Mouse (Mus musculus): ENCODE data around the gene Hist1h4f. TPM values are rescaled to one million over a fixed set of nuclear protein-coding genes. Genes with fewer than 3 reads are reported as not detected.
"Not testable (repeated sequence)": the region's sequence is repeated elsewhere in the genome, so short reads cannot be mapped to it uniquely, and the experiment has no call there.

Hist1h4f gene
- polyA plus RNA-seq, 1 experiment from 2014 or later = 0.88 TPM

- 0% methylated on average over 15 of the region's 42 CpGs for whole genome bisulfite sequencing
Observed at GRCm38 (mm10) chr13:23573898-23574524, 22.6 kb upstream of the Hist1h4f start, which contains the start of the genes Hist1h2bf and Hist1h2ad. Gene Hist1h2bf (minus strand): TSS chr13:23574196. Gene Hist1h2ad (plus strand): TSS chr13:23574381.

DNA sequence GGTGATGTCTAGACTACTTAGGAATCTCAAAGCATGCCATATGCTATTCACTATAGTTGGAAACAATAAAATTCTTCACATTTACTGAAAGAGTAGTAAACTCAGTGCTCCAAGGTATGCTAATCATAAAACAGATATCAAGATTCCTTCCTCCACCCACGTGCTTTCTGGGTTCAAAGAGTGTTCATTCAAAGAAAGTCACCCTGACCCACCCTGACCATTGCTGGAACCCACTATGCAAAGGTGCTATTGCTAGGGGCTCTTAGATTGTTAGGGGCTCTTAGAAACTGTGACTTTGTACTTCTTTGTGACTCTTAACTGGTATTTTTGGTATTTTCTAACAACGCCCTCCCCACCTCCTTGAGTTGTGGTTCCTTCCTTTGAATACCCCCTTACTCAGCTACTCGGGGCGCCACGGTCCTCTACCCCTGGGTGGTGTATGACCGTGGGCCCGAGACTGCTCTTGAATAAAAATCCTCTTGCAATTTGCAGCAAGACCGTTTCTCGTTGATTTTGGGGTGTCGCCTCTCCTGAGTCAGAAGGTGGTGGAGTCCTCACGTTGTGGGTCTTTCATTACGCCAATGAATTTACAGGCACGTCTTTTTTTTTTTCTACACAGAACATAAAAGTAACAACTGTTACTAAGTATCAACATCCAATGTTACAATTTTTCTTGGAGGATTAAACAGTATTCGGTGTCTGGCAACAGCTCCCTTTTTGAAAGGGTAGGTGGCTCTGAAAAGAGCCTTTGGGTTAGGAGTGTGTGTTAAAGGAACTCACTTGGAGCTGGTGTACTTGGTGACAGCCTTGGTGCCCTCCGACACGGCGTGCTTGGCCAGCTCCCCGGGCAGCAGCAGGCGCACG lies 21.8 kb upstream of the Hist1h4f start:
- ATAC-seq (ENCODE audit: low read depth); H3K9me3 ChIP-seq (ENCODE audit: control insufficient read depth, low read length); H3K36me3 ChIP-seq (ENCODE audit: control insufficient read depth, insufficient read depth, low read length); H3K27me3 ChIP-seq (replicated peaks; ENCODE audit: control insufficient read depth, insufficient read depth, low read length); DNase-seq (ENCODE audit: low spot score): not testable (repeated sequence)
- H3K27ac ChIP-seq (replicated peaks; ENCODE audit: low read depth, low read length) = peak overlapping the region; percentile 95
- WGBS = 9% methylated on average over 16 of the region's 20 CpGs
- peak overlapping the region; percentile 75 for H3K4me2 ChIP-seq (ENCODE audit: low read depth, low read length)
- peak overlapping the region; percentile 76 for H3K9ac ChIP-seq (ENCODE audit: low read depth, low read length)
- H3K4me1 ChIP-seq (ENCODE audit: control insufficient read depth, insufficient read depth, low read length) = peaks cover 16% of the 10 kb centered on the region
- peak overlapping the region; percentile 52 for H3K4me3 ChIP-seq (ENCODE audit: low read depth, low read length)

More at GRCm38 (mm10) chr13:23573898-23574524, 22.6 kb upstream of the Hist1h4f start, which contains the start of the genes Hist1h2bf and Hist1h2ad:
- Histone ChIP-seq H3K4me1 (ENCODE audit: control insufficient read depth, insufficient read depth, low read length) (peaks cover 16% of the 10 kb centered on the region), H3K4me3 (ENCODE audit: low read depth, low read length) (peak within 1 kb of the TSS; percentile 52), H3K9ac (ENCODE audit: low read depth, low read length) (peak within 1 kb of the TSS; percentile 76), H3K4me2 (ENCODE audit: low read depth, low read length) (peak within 1 kb of the TSS; percentile 75), H3K27ac (replicated peaks; ENCODE audit: low read depth, low read length) (peak within 1 kb of the TSS; percentile 95)
- not testable (repeated sequence) for H3K36me3 ChIP-seq (ENCODE audit: control insufficient read depth, insufficient read depth, low read length); H3K9me3 ChIP-seq (ENCODE audit: control insufficient read depth, low read length); H3K27me3 ChIP-seq (replicated peaks; ENCODE audit: control insufficient read depth, insufficient read depth, low read length)
- ATAC-seq (ENCODE audit: low read depth) (peak; percentile 90), DNase-seq (ENCODE audit: low spot score) (peak; percentile 100)

DNA sequence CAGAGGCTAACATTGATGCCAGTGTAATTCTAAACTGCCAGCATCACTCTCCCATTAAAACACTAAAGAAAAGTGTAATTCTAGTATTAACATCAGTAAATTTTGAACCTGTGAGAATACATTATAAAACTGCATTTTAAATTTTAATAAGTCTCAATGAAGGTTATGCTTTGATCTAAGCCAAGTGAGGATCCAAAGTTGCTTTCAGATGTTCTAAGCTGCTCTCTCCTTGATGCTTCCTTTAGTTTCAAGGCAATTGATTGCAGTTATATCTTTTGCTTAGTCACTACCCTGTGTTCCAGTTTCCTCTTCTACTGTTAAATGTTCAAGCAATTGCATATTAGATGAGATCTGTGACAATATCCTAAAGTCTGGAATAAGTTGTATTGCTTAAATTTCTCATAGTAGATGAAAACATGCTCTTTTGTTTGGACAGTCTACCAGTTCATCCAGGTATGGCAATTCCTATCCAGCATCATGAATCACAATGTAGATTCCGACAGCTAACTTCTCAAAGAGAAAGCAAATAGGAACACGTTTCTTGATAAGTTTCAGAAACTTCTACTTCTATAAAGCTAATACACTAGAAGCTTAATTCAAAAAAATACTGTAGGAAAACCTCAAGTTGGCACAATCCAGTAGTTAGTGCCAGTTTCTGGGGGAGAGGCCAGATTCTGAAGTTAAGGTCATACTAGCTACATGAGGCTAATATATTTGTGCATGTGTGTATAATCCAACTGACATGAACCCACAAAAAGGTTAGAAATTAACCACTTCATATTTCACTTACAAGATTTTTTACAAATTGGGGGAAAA lies 21.0 kb upstream of the Hist1h4f start:
- Histone ChIP-seq H3K36me3 (ENCODE audit: control insufficient read depth, insufficient read depth, low read length) (no peaks in the 10 kb centered on the region), H3K4me3 (ENCODE audit: low read depth, low read length) (peak overlapping the region; percentile 52), H3K9ac (ENCODE audit: low read depth, low read length) (peak overlapping the region; percentile 76), H3K4me1 (ENCODE audit: control insufficient read depth, insufficient read depth, low read length) (peaks cover 16% of the 10 kb centered on the region), H3K4me2 (ENCODE audit: low read depth, low read length) (peak overlapping the region; percentile 75), H3K27ac (replicated peaks; ENCODE audit: low read depth, low read length) (peak overlapping the region; percentile 95), H3K27me3 (replicated peaks; ENCODE audit: control insufficient read depth, insufficient read depth, low read length) (no peaks in the 10 kb centered on the region), H3K9me3 (ENCODE audit: control insufficient read depth, low read length) (no peaks in the 10 kb centered on the region)
- WGBS = 33% methylated on average over 2 of the region's 2 CpGs
- DNase-seq (ENCODE audit: low spot score) = no peak
- ATAC-seq (ENCODE audit: low read depth) = no peak

DNA sequence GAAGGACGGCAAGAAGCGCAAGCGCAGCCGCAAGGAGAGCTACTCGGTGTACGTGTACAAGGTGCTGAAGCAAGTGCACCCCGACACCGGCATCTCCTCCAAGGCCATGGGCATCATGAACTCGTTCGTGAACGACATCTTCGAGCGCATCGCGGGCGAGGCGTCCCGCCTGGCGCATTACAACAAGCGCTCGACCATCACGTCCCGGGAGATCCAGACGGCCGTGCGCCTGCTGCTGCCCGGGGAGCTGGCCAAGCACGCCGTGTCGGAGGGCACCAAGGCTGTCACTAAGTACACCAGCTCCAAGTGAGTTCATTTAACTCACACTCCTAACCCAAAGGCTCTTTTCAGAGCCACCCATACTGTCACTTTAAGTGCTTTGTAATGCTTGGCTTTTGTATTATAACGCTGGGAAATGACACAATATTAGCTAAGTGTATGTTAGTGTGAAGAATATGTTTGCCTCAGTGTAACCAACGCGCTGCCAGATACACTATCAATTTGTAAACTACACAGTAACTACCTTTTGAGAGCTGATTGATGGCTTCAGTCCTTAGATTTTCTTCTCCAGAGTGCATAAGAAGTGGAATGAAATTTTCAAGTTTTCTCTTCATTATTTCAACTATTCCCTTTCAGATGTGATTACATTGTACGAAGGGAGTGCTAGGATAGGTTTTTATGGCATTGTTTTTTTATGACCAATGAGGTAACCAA lies 20.2 kb upstream of the Hist1h4f start:
- Histone ChIP-seq H3K4me3 (ENCODE audit: low read depth, low read length) (peak overlapping the region; percentile 52), H3K4me2 (ENCODE audit: low read depth, low read length) (peak overlapping the region; percentile 75), H3K27ac (replicated peaks; ENCODE audit: low read depth, low read length) (peak overlapping the region; percentile 95), H3K9ac (ENCODE audit: low read depth, low read length) (peak overlapping the region; percentile 76)
- peak; percentile 26 for DNase-seq (ENCODE audit: low spot score)
- not testable (repeated sequence) for H3K27me3 ChIP-seq (replicated peaks; ENCODE audit: control insufficient read depth, insufficient read depth, low read length); H3K36me3 ChIP-seq (ENCODE audit: control insufficient read depth, insufficient read depth, low read length); H3K9me3 ChIP-seq (ENCODE audit: control insufficient read depth, low read length); H3K4me1 ChIP-seq (ENCODE audit: control insufficient read depth, insufficient read depth, low read length); ATAC-seq (ENCODE audit: low read depth)
- WGBS = under 1% methylated on average over 11 of the region's 34 CpGs

DNA sequence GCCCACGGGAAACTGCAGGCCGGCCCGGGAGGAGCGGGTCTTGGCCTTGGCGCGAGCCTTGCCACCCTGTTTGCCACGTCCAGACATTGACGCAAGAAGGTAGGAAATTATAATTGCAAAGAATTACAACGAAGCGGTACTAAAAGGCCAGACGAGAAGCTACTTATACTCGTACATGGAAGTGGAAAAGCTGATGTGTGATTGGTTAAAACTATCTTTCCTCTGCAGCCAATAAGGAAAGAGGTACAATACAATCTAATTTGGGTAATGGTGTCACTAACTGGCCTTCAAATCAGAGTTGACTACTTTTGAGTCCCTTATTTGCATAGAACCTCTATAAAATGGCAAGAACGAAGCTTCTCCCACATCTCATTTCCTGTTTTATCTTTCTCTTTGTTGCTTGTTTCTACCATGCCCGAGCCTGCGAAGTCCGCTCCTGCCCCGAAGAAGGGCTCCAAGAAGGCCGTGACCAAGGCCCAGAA lies 19.6 kb upstream of the Hist1h4f start, which contains the start of the genes Hist1h2ae and Hist1h2bg:
TSS of gene Hist1h2ae (minus strand) at position 199 of the 482 bp plus-strand sequence.
TSS of gene Hist1h2bg (plus strand) at position 375 of the 482 bp plus-strand sequence.
- under 1% methylated on average over 18 of the region's 18 CpGs for WGBS

GRCm38 (mm10) chr13:23570261-23571021 lies 19.0 kb upstream of the Hist1h4f start:
- Histone ChIP-seq H3K4me3 (ENCODE audit: low read depth, low read length) (peak overlapping the region; percentile 52), H3K4me2 (ENCODE audit: low read depth, low read length) (peak overlapping the region; percentile 75), H3K27ac (replicated peaks; ENCODE audit: low read depth, low read length) (peak overlapping the region; percentile 94), H3K9ac (ENCODE audit: low read depth, low read length) (peak overlapping the region; percentile 57)
- DNase-seq (ENCODE audit: low spot score) (peak; percentile 58), ATAC-seq (ENCODE audit: low read depth) (peak; percentile 2; the same call in 1 of the 2 replicates)
- H3K4me1 ChIP-seq (ENCODE audit: control insufficient read depth, insufficient read depth, low read length); H3K27me3 ChIP-seq (replicated peaks; ENCODE audit: control insufficient read depth, insufficient read depth, low read length); H3K36me3 ChIP-seq (ENCODE audit: control insufficient read depth, insufficient read depth, low read length); H3K9me3 ChIP-seq (ENCODE audit: control insufficient read depth, low read length): not testable (repeated sequence)
- 2% methylated on average over 11 of the region's 41 CpGs for WGBS

More for the DNA sequence above, 19.6 kb upstream of the Hist1h4f start, which contains the start of the genes Hist1h2ae and Hist1h2bg:
- no peaks in the 10 kb centered on the region for H3K36me3 ChIP-seq (ENCODE audit: control insufficient read depth, insufficient read depth, low read length)
- peak within 1 kb of the TSS; percentile 75 for H3K4me2 ChIP-seq (ENCODE audit: low read depth, low read length)
- H3K27ac ChIP-seq (replicated peaks; ENCODE audit: low read depth, low read length) = peak within 1 kb of the TSS; percentile 95
- H3K27me3 ChIP-seq (replicated peaks; ENCODE audit: control insufficient read depth, insufficient read depth, low read length) = no peaks in the 10 kb centered on the region
- peak within 1 kb of the TSS; percentile 52 for H3K4me3 ChIP-seq (ENCODE audit: low read depth, low read length)
- peak within 1 kb of the TSS; percentile 76 for H3K9ac ChIP-seq (ENCODE audit: low read depth, low read length)
- H3K9me3 ChIP-seq (ENCODE audit: control insufficient read depth, low read length) = no peaks in the 10 kb centered on the region
- DNase-seq (ENCODE audit: low spot score) (peak; percentile 98), ATAC-seq (ENCODE audit: low read depth) (peak; percentile 90)
- H3K4me1 ChIP-seq (ENCODE audit: control insufficient read depth, insufficient read depth, low read length) = 0 out of 2 replicates have a peak, but pooled peaks cover 4% of the 10 kb centered on the region

GRCm38 (mm10) chr13:23564482-23564881 lies 13.0 kb upstream of the Hist1h4f start:
- H3K27me3 ChIP-seq (replicated peaks; ENCODE audit: control insufficient read depth, insufficient read depth, low read length) = no peaks in the 10 kb centered on the region
- H3K9ac ChIP-seq (ENCODE audit: low read depth, low read length) = no peak overlapping the region
- H3K9me3 ChIP-seq (ENCODE audit: control insufficient read depth, low read length) = no peaks in the 10 kb centered on the region
- H3K36me3 ChIP-seq (ENCODE audit: control insufficient read depth, insufficient read depth, low read length) = no peaks in the 10 kb centered on the region
- DNase-seq (ENCODE audit: low spot score) (no peak), ATAC-seq (ENCODE audit: low read depth) (no peak)
- H3K4me1 ChIP-seq (ENCODE audit: control insufficient read depth, insufficient read depth, low read length) = no peaks in the 10 kb centered on the region
- no peak overlapping the region for H3K4me3 ChIP-seq (ENCODE audit: low read depth, low read length)
- 89% methylated on average over 2 of the region's 2 CpGs for WGBS
- no peak overlapping the region for H3K4me2 ChIP-seq (ENCODE audit: low read depth, low read length)
- H3K27ac ChIP-seq (replicated peaks; ENCODE audit: low read depth, low read length) = peak overlapping the region; percentile 98
